Mouse (Mus musculus): ENCODE measurements around the gene Strn4. TPM values are rescaled to one million over a fixed set of nuclear protein-coding genes. Genes with fewer than 3 reads are reported as not detected.

Gene Strn4
- total RNA-seq, 2 experiments from 2014 or later, result 260 to 286 TPM

- DNase-seq (ENCODE audit: low spot score in 2 of 2), result no peak
Measured at GRCm38 (mm10) chr7:16841561-16842560, 26.2 kb downstream of the Strn4 start.

- DNase-seq (ENCODE audit: low spot score in 2 of 2), result peak; percentile 91
Measured at GRCm38 (mm10) chr7:16842645-16843063, 27.0 kb downstream of the Strn4 start, which contains the start of gene Prkd2. Gene Prkd2 (plus strand): TSS chr7:16842902.

GRCm38 (mm10) chr7:16843441-16844171 lies 27.9 kb downstream of the Strn4 start:
- DNase-seq (ENCODE audit: low spot score in 2 of 2), result peak in 1 of 2 experiments; percentile 22

GRCm38 (mm10) chr7:16844696-16845071 lies 29.0 kb downstream of the Strn4 start:
- DNase-seq (ENCODE audit: low spot score in 2 of 2), result peak in 1 of 2 experiments; percentile 11

- peak in 1 of 2 experiments; percentile 22 for DNase-seq (ENCODE audit: low spot score in 2 of 2)
Measured at GRCm38 (mm10) chr7:16845072-16845819, 29.6 kb downstream of the Strn4 start.

- DNase-seq (ENCODE audit: low spot score in 2 of 2), result no peak
Measured at GRCm38 (mm10) chr7:16845820-16846167, 30.1 kb downstream of the Strn4 start.

GRCm38 (mm10) chr7:16846775-16847174 lies 31.1 kb downstream of the Strn4 start:
- no peak for DNase-seq (ENCODE audit: low spot score in 2 of 2)

GRCm38 (mm10) chr7:16847507-16847906 lies 31.8 kb downstream of the Strn4 start:
- DNase-seq (ENCODE audit: low spot score in 2 of 2), result no peak

GRCm38 (mm10) chr7:16848579-16848978 lies 32.9 kb downstream of the Strn4 start:
- peak; percentile 82 to 88 for DNase-seq (ENCODE audit: low spot score in 2 of 2)

GRCm38 (mm10) chr7:16851636-16852035 lies 35.9 kb downstream of the Strn4 start:
- DNase-seq (ENCODE audit: low spot score in 2 of 2), result no peak

GRCm38 (mm10) chr7:16853302-16853831 lies 37.7 kb downstream of the Strn4 start:
- no peak for DNase-seq (ENCODE audit: low spot score in 2 of 2)

GRCm38 (mm10) chr7:16858336-16858735 lies 42.6 kb downstream of the Strn4 start:
- no peak for DNase-seq (ENCODE audit: low spot score in 2 of 2)

- DNase-seq (ENCODE audit: low spot score in 2 of 2), result peak; percentile 56 to 71
Measured at GRCm38 (mm10) chr7:16859902-16860651, 44.4 kb downstream of the Strn4 start.

GRCm38 (mm10) chr7:16867488-16867887 lies 51.8 kb downstream of the Strn4 start:
- no peak for DNase-seq (ENCODE audit: low spot score in 2 of 2)

- peak; percentile 83 to 85 for DNase-seq (ENCODE audit: low spot score in 2 of 2)
Measured at GRCm38 (mm10) chr7:16869497-16869896, 53.8 kb downstream of the Strn4 start.

GRCm38 (mm10) chr7:16871600-16871999 lies 55.9 kb downstream of the Strn4 start:
- DNase-seq (ENCODE audit: low spot score in 2 of 2), result no peak

GRCm38 (mm10) chr7:16872478-16872877 lies 56.8 kb downstream of the Strn4 start:
- no peak for DNase-seq (ENCODE audit: low spot score in 2 of 2)

GRCm38 (mm10) chr7:16873392-16873791 lies 57.7 kb downstream of the Strn4 start:
- no peak for DNase-seq (ENCODE audit: low spot score in 2 of 2)

GRCm38 (mm10) chr7:16874190-16874589 lies 58.5 kb downstream of the Strn4 start:
- DNase-seq (ENCODE audit: low spot score in 2 of 2), result peak; percentile 79 to 85

GRCm38 (mm10) chr7:16874756-16875309 lies 59.1 kb downstream of the Strn4 start:
- peak; percentile 99 for DNase-seq (ENCODE audit: low spot score in 2 of 2)

- DNase-seq (ENCODE audit: low spot score in 2 of 2), result no peak
Measured at GRCm38 (mm10) chr7:16875310-16875325, 59.4 kb downstream of the Strn4 start, which contains the start of gene Dact3. Gene Dact3 (plus strand): TSS chr7:16875317.
